Mouse (Mus musculus): ENCODE measurements at regions not wholly inside any gene's neighbourhood (a gene's known extent, or its start where the extent isn't known, plus 50 kb on each side); places are given as distances from the start of the nearest gene placed in this dataset.

DNA sequence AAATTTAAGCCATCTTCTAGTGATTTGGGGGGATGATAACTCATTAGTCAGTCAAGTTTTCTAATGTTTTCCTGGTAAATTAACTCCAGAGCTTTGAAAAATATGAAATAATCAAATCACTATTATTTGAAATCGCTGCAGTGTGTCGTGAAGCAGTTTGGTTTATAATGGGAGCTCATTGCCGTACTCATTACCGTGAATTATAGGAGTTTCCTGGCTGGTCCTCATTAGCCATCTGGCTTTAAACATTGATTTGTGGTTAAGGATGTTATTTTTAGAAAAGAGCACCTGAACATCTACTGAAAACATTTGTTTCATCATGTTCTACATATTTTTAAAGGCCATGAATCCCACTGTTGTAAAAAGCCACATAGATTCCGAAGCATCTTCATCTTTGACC, 94.8 kb upstream of the Pja2 start:
- TF ChIP-seq CTCF (IDR thresholded peaks at IDR 0.05; ENCODE audit: low read depth, low read length) (no peak), POLR2A (IDR thresholded peaks at IDR 0.05; ENCODE audit: insufficient read depth, low read length) (no peak)

Measured in ES-Bruce4 (cell line).